Mouse (Mus musculus) midbrain, postnatal 0 days (tissue): ENCODE data around the gene Usp22. TPM values are rescaled to one million over a fixed set of nuclear protein-coding genes. Genes with fewer than 3 reads are reported as not detected.
"Not testable (repeated sequence)": the region's sequence is repeated elsewhere in the genome, so short reads cannot be mapped to it uniquely, and the experiment has no call there.

Experiments
- ATAC-seq: fragments of 200-750 bp; cut with Nextera tagmentation; 2 replicates; pipeline ENCODE4 v1.8.0; 2017; ENCODE audit warnings: moderate number of reproducible peaks, mild to moderate bottlenecking, moderate TSS enrichment, moderate library complexity; ENCODE audit not compliant: low FRiP score
- DNase-seq: peaks from one replicate; pipeline ENCODE4 v3.0.0-alpha.2; 2015; ENCODE audit warnings: low spot score
- H3K27ac ChIP-seq: fragments of 300-500 bp; sonication (generic); 2 replicates; pipeline ENCODE4 v1.5.1; 2014; ENCODE audit warnings: low read depth, mild to moderate bottlenecking, low read length, mixed read lengths
- H3K27me3 ChIP-seq: fragments of 300-500 bp; sonication (generic); 2 replicates; pipeline ENCODE4 v1.6.1; 2014; ENCODE audit warnings: low read length, control low read depth, mixed read lengths; ENCODE audit not compliant: insufficient read depth
- H3K36me3 ChIP-seq: fragments of 300-500 bp; sonication (generic); 2 replicates; pipeline ENCODE4 v1.6.1; 2014; ENCODE audit warnings: low read length, control low read depth, mixed read lengths; ENCODE audit not compliant: insufficient read depth
- H3K4me1 ChIP-seq: fragments of 300-500 bp; sonication (generic); 2 replicates; pipeline ENCODE4 v1.6.1; 2014; ENCODE audit warnings: mild to moderate bottlenecking, control low read depth, antibody characterized with exemption, low read length, mixed read lengths; ENCODE audit not compliant: insufficient read depth
- H3K4me2 ChIP-seq: fragments of 300-500 bp; sonication (generic); 2 replicates; pipeline ENCODE4 v1.6.1; 2014; ENCODE audit warnings: low read depth, mild to moderate bottlenecking, low read length, mixed read lengths; ENCODE audit not compliant: poor library complexity, severe bottlenecking
- H3K4me3 ChIP-seq: fragments of 300-500 bp; sonication (generic); 2 replicates; pipeline ENCODE4 v1.5.1; 2014; ENCODE audit warnings: low read depth, mild to moderate bottlenecking, low read length, moderate library complexity
- H3K9ac ChIP-seq: fragments of 300-500 bp; sonication (generic); replicated peaks from 2 replicates; pipeline ENCODE4 v1.6.1; 2014; ENCODE audit warnings: mild to moderate bottlenecking, low read length, moderate library complexity, mixed read lengths; ENCODE audit not compliant: poor library complexity, severe bottlenecking
- H3K9me3 ChIP-seq: fragments of 300-500 bp; sonication (generic); 2 replicates; pipeline ENCODE4 v1.6.1; 2016; ENCODE audit warnings: low read length, control low read depth
- CTCF ChIP-seq: IDR thresholded peaks from 2 replicates; pipeline ENCODE4 v1.5.1; 2016; ENCODE audit warnings: antibody characterized with exemption, mild to moderate bottlenecking
- WGBS: fragments of 180-500 bp; shearing (Covaris S2); extraction: QIAGEN DNeasy Blood & Tissue Kit; methylation state at CpG from one replicate; pipeline ENCODE4 v1.1.7; 2014; 5-methylcytosine and 5-hydroxymethylcytosine counted together
- polyA plus RNA-seq: library from polyadenylated mRNA; unstranded; fragments of >200 nt; fragmentation: Nextera tagmentation; extraction: Ambion mirVana; gene quantifications from 2 replicates; pipeline ENCODE4 v1.2.1, GENCODE M21; 2015
- total RNA-seq: library from RNA; depleted of rRNA; stranded (reverse); fragments of >200 nt; gene quantifications from 2 replicates; pipeline ENCODE4 v1.2.3, GENCODE M21; 2014

Usp22 gene
- total and polyA plus RNA-seq, 2 experiments from 2014 or later = 355 to 637 TPM

- no peak for ATAC-seq
- H3K9me3 ChIP-seq = no peaks in the 10 kb centered on the region
- H3K36me3 ChIP-seq = no peaks in the 10 kb centered on the region
- DNase-seq = peak; percentile 32
- H3K9ac ChIP-seq = no peak overlapping the region
- no peak for TF ChIP-seq CTCF
- no peak overlapping the region for H3K4me3 ChIP-seq
- no peak overlapping the region for H3K27ac ChIP-seq
- no peak overlapping the region for H3K4me2 ChIP-seq
- WGBS = 90% methylated on average over 3 of the region's 3 CpGs
- H3K4me1 ChIP-seq = peaks cover 3% of the 10 kb centered on the region; the same call in 1 of the 2 replicates
- H3K27me3 ChIP-seq = no peaks in the 10 kb centered on the region
These were observed 5.5 kb upstream of the Usp22 start for GRCm38 (mm10) chr11:61180361-61180760.

- H3K9me3 ChIP-seq = no peaks in the 10 kb centered on the region
- 78% methylated on average over 1 of the region's 1 CpGs for WGBS
- H3K4me1 ChIP-seq = peaks cover 13% of the 10 kb centered on the region; the same call in 1 of the 2 replicates
- H3K4me3 ChIP-seq = no peak overlapping the region
- no peak overlapping the region for H3K9ac ChIP-seq
- peak overlapping the region; percentile 77 for H3K27ac ChIP-seq
- TF ChIP-seq CTCF = no peak
- H3K4me2 ChIP-seq = no peak overlapping the region
- no peak for DNase-seq
- no peak for ATAC-seq
- H3K27me3 ChIP-seq = no peaks in the 10 kb centered on the region
- no peaks in the 10 kb centered on the region for H3K36me3 ChIP-seq
These were observed 1.5 kb upstream of the Usp22 start for GRCm38 (mm10) chr11:61176321-61176720.

- no peak for ATAC-seq
- H3K9ac ChIP-seq = no peak overlapping the region
- H3K4me3 ChIP-seq = no peak overlapping the region
- no peaks in the 10 kb centered on the region for H3K9me3 ChIP-seq
- peak; percentile 35 for DNase-seq
- H3K27ac ChIP-seq = peak overlapping the region; percentile 77
- peak overlapping the region; percentile 26 for H3K4me2 ChIP-seq
- 63% methylated on average over 5 of the region's 5 CpGs for WGBS
- no peak for TF ChIP-seq CTCF
- no peaks in the 10 kb centered on the region for H3K36me3 ChIP-seq
- peaks cover 16% of the 10 kb centered on the region; the same call in 1 of the 2 replicates for H3K4me1 ChIP-seq
- H3K27me3 ChIP-seq = no peaks in the 10 kb centered on the region
These were observed 923 bp upstream of the Usp22 start for GRCm38 (mm10) chr11:61175778-61176177.

- H3K27ac ChIP-seq = peak overlapping the region; percentile 100
- no peaks in the 10 kb centered on the region for H3K27me3 ChIP-seq
- peak overlapping the region; percentile 63 for H3K4me2 ChIP-seq
- ATAC-seq = peak; percentile 65
- peak overlapping the region; percentile 100 for H3K4me3 ChIP-seq
- peak; percentile 88 for DNase-seq
- TF ChIP-seq CTCF = peak; percentile 82
- H3K4me1 ChIP-seq = peaks cover 17% of the 10 kb centered on the region; the same call in 1 of the 2 replicates
- H3K9ac ChIP-seq = peak overlapping the region; percentile 100
- H3K9me3 ChIP-seq = no peaks in the 10 kb centered on the region
- WGBS = under 1% methylated on average over 28 of the region's 28 CpGs
- no peaks in the 10 kb centered on the region for H3K36me3 ChIP-seq
These were observed 499 bp downstream of the Usp22 start for GRCm38 (mm10) chr11:61174291-61174820.

GRCm38 (mm10) chr11:61173477-61173876 is 1.4 kb downstream of the Usp22 start:
- Histone ChIP-seq H3K4me3 (peak overlapping the region; percentile 100), H3K4me1 (peaks cover 21% of the 10 kb centered on the region; the same call in 1 of the 2 replicates), H3K9ac (peak overlapping the region; percentile 33; the same call in 1 of the 2 replicates), H3K4me2 (peak overlapping the region; percentile 63)
- 12% methylated on average over 15 of the region's 15 CpGs for WGBS
- not testable (repeated sequence) for H3K36me3 ChIP-seq, ATAC-seq, DNase-seq, H3K27me3 ChIP-seq, H3K9me3 ChIP-seq, H3K27ac ChIP-seq

GRCm38 (mm10) chr11:61170184-61170583 is 4.7 kb downstream of the Usp22 start:
- Histone ChIP-seq H3K4me1 (peaks cover 18% of the 10 kb centered on the region; the same call in 1 of the 2 replicates), H3K9ac (no peak overlapping the region), H3K9me3 (no peaks in the 10 kb centered on the region), H3K4me2 (peak overlapping the region; percentile 63; the same call in 1 of the 2 replicates), H3K27ac (no peak overlapping the region), H3K36me3 (peaks cover 27% of the 10 kb centered on the region), H3K4me3 (no peak overlapping the region), H3K27me3 (no peaks in the 10 kb centered on the region)
- ATAC-seq (no peak), DNase-seq (no peak)
- TF ChIP-seq CTCF = no peak
- WGBS = 75% methylated on average over 5 of the region's 5 CpGs
